Mouse (Mus musculus) lung, postnatal 0 days (tissue): ENCODE data around the gene 2410004B18Rik.

Experiments
- CTCF ChIP-seq: IDR thresholded peaks from 2 replicates; pipeline ENCODE4 v1.5.1; 2016; ENCODE audit warnings: antibody characterized with exemption, mild to moderate bottlenecking
- EP300 ChIP-seq: IDR thresholded peaks from 2 replicates; pipeline ENCODE4 v1.6.1; 2016; ENCODE audit warnings: antibody characterized with exemption, mild to moderate bottlenecking, control low read depth

- TF ChIP-seq EP300, result no peak
- no peak for TF ChIP-seq CTCF
These were observed 4.0 kb upstream of the 2410004B18Rik start for GRCm38 (mm10) chr3:145933845-145934244.
